In genomic region chr1:84218605-84219004, GRCm38 (mm10) we compare ENCODE assay signal across 8 mouse cellular contexts.
A peak's percentile ranks its signal among the peaks of the same experiment; 100 is the strongest.
DNase-seq lines count a peak whose midpoint lies in the region; ATAC-seq and TF ChIP-seq lines count a peak whose summit lies in the region.

No protein-coding gene starts in this region.

- H3K9ac ChIP-seq in limb, embryonic 13.5 days, result no peak overlapping the region

- TF ChIP-seq CTCF in gastrocnemius, adult 2 months (IDR thresholded peaks at IDR 0.05), result no peak

- peak; percentile 44; the same call in 1 of the 2 replicates for ATAC-seq in limb, embryonic 13.5 days (ENCODE audit: low FRiP score, low read depth)

- 46% methylated on average over 7 of the region's 7 CpGs for WGBS in limb, embryonic 13.5 days
- WGBS in limb, embryonic 10.5 days, result 67% methylated on average over 7 of the region's 7 CpGs

- no peak for DNase-seq in limb, embryonic 10.5 days (ENCODE audit: low spot score)
- peak; percentile 49 for DNase-seq in gastrocnemius, adult 2 months
- DNase-seq in kidney, postnatal 14 days, result peak; percentile 31
- peak; percentile 13 for DNase-seq in right cerebral cortex, postnatal 14 days
- no peak for DNase-seq in cerebellum, postnatal 4 days (ENCODE audit: low spot score in 2 of 2)
- no peak for DNase-seq in thymus, postnatal 10 days (ENCODE audit: low spot score in 2 of 2)
- DNase-seq in ovary, postnatal 10 days (ENCODE audit: low spot score), result no peak

- H3K4me1 ChIP-seq in limb, embryonic 13.5 days, result peaks cover 12% of the 10 kb centered on the region
- H3K4me1 ChIP-seq in limb, embryonic 10.5 days, result peaks cover 5% of the 10 kb centered on the region; the same call in 1 of the 2 replicates

- H3K9me3 ChIP-seq in limb, embryonic 13.5 days, result no peaks in the 10 kb centered on the region
- no peaks in the 10 kb centered on the region for H3K9me3 ChIP-seq in limb, embryonic 10.5 days (replicated peaks)

- H3K4me3 ChIP-seq in limb, embryonic 13.5 days, result no peak overlapping the region
- no peak overlapping the region for H3K4me3 ChIP-seq in limb, embryonic 10.5 days
- no peak overlapping the region for H3K4me3 ChIP-seq in gastrocnemius, adult 2 months

- H3K27me3 ChIP-seq in limb, embryonic 13.5 days, result peaks cover 5% of the 10 kb centered on the region; the same call in 1 of the 2 replicates
- H3K27me3 ChIP-seq in limb, embryonic 10.5 days (ENCODE audit: low read depth, poor library complexity, severe bottlenecking), result no peaks in the 10 kb centered on the region

- H3K4me2 ChIP-seq in limb, embryonic 13.5 days (replicated peaks), result no peak overlapping the region

- H3K27ac ChIP-seq in limb, embryonic 13.5 days, result no peak overlapping the region
- H3K27ac ChIP-seq in limb, embryonic 10.5 days, result no peak overlapping the region
- H3K27ac ChIP-seq in gastrocnemius, adult 2 months, result no peak overlapping the region

- H3K36me3 ChIP-seq in limb, embryonic 13.5 days, result no peaks in the 10 kb centered on the region
- no peaks in the 10 kb centered on the region for H3K36me3 ChIP-seq in limb, embryonic 10.5 days

- intact Hi-C loops in gastrocnemius, adult 2 months (cut with DNase I), result no loop called here

Comparison
In these comparisons a context has a peak if more than half of its experiments do, and no peak if none do; other contexts are left out.
1. DNase-seq: peak in gastrocnemius, adult 2 months (single experiment), kidney, postnatal 14 days (single experiment) and right cerebral cortex, postnatal 14 days (single experiment); none in limb, embryonic 10.5 days (single experiment), cerebellum, postnatal 4 days (0 of 2), thymus, postnatal 10 days (0 of 2) and ovary, postnatal 10 days (single experiment).